Mouse (Mus musculus) regulatory T cell (primary cell): ENCODE data around the gene Rps24.
"Not testable (repeated sequence)": the region's sequence is repeated elsewhere in the genome, so short reads cannot be mapped to it uniquely, and the experiment has no call there.

Experiments used
- in situ Hi-C: fragments of 300-600 bp; cut with MboI, MseI; formaldehyde crosslinking; loops from one replicate; pipeline ENCODE4 v1.15.1; 2025; ENCODE audit warnings: high pct_unique_total_duplicates

Rps24 gene

DNA sequence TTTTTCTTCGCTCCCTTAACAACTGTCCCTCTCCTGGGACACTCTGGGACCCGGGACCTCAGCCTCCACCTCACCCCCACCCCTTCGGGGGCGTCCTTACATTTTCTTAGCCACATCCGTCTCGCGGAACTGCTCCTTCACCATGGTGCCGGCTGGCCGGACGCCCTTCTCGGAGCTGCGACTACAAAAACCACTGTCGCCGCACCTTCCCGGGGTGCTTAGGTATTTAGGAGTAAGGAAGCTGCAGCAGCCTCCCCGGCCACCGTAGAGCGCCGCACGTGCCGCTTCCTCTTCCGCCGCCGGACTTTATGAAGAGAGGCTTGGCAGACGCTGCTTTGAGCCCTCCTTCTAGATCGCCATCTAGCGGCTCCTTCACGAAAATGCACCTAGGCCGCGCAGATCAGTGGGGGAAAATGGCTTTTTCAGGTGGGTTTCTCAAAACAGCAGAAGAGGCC is at the start of gene Rps24, which contains the start of gene Polr3a:
Gene Rps24 (plus strand): TSS at position 353 of the 455 bp plus-strand sequence.
Gene Polr3a (minus strand): TSS at position 286 of the 455 bp plus-strand sequence.
- in situ Hi-C loops, result no loop called here

DNA sequence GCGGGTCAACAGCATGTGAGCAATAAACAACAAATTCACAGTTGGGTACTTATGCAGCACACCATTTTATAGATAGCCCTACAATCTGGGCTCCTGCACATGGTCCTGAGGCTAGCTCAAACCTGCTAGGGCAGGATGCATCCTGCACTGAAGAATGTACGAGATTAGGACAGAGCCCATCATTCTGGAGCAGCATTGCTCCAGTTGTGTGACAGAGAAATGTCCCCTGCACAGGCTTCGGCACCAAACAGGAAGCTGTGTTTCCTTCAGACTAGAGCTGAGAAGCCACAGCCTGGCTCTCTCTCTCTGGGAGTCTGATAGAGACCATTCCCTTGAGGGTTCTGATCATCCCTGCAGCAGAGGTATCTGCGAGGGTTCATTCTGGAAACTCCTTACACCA is 43.4 kb upstream of the Rps24 start:
- in situ Hi-C loops, result not testable (repeated sequence)

DNA sequence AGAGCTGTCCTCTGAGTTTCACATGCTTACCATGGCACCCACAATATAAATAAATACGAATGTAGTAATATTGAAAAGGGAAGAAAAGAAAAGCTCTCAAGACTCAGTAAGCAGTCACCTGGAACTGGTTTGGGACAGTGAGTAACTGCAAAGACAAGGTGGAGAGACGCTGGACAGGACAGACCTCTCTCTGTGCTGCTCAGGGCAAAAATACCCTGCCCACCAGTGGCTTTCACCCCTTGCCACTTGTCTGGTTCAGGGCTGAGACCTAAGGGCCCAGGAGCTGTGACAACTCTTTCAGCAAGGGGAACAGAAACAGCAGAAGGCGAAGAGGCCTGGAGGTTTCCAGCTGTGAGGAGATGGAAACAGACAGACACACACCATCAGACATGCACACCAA is 28.7 kb upstream of the Rps24 start:
- in situ Hi-C loops, result no loop called here

DNA sequence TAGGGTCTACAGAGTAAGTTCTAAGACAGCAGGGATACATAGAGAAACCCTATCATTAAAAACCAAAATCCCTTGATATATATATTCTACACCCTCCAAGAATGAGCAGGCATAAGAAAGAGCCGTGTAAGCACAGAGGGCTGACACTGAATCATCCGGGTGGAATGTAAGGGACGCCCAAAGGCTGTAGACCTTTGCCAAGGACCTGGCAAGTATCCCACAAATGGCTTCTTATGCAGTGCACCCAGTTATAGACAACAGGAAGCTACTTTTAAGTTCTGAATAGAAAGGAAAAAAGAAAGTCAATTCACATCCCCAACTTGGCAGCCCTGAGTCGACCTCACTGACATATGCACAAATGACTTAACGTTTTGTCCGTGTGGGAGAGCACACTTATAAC is 18.1 kb upstream of the Rps24 start:
- in situ Hi-C loops, result no loop called here

DNA sequence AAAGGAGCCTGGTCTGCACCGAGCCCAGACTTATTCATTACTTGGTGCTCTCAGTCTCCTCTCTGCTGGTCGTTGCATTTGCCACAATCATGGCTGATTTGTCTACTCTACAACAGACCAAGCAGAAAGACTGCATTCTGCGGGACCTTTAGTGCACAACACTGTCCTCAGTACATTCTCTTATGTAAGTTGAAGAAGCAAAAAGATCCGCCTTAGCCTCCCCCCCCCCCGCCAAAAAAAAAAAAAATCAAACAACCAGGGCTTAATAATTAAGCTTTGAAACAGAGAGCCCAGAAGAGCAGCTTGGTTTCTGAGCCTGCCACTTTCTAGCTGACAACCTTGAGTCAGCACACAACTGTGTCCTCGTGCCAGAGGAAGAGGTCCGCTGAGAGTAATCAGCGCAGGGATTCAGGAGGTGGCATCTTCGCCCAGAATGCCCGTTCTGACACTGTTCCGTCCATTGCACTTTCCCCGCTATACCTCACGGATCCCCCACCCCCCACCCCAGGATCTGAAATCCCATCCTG is 621 bp upstream of the Rps24 start:
- in situ Hi-C loops, result no loop called here

DNA sequence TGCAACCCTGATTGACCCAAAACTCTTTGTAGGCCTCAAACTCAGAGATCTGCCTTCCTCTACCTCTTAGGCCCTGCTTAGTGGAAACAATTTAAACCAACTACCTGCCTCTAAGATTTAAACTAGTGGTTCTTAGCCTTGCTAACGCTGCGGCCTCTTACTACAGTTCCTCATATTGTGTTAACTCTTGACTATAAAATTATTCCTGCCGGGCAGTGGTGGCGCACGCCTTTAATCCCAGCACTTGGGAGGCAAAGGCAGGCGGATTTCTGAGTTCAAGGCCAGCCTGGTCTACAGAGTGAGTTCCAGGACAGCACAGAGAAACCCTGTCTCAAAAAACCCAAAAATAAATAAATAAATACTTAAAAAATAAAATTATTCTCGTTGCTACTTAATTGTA is 2.8 kb downstream of the Rps24 start:
- in situ Hi-C loops, result loop anchor here (10.0 kb wide), 1 partner anchor 985 kb away; no protein-coding TSS in a partner anchor

DNA sequence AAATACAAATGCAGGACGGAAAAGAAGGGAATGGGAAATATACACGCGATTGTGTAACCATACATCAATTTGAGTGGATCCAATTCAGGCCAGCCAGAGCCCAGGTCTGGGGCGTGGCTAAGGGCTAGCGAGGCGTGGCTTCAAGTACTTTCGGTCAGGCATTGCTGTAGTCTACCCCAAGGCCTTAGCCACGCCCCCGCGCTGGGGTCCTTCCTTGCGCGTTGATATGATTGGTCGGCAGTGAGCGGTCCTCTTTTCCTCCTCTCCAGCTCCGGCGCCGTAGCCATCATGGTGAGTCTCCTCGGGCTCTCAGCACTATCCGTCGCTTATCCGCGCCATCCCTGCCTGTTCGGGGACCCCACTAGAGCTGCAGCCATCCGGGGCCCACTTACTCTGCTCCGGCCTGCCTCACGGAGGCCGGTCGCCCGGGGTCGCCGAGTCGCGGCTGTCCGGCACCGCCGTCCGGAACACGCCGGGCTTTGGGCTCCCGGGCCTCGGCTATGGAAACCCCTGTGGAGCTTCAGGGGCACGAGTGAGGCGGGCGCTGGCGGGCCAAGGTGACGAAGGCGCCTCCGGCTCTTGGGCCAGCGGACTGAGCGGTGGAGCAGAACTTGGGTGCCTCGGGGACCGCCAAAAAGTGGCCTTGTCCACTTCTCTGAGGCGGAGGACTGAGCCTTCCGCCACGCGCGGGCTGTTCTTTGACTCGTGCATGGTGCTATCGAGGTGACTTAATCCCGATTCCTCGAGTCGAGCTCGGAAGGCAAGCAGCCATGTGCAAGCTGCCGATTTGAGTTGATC is 3.7 kb downstream of the Rps24 start:
- in situ Hi-C loops, result loop anchor here (10.0 kb wide), 1 partner anchor 984 kb away; no protein-coding TSS in a partner anchor

DNA sequence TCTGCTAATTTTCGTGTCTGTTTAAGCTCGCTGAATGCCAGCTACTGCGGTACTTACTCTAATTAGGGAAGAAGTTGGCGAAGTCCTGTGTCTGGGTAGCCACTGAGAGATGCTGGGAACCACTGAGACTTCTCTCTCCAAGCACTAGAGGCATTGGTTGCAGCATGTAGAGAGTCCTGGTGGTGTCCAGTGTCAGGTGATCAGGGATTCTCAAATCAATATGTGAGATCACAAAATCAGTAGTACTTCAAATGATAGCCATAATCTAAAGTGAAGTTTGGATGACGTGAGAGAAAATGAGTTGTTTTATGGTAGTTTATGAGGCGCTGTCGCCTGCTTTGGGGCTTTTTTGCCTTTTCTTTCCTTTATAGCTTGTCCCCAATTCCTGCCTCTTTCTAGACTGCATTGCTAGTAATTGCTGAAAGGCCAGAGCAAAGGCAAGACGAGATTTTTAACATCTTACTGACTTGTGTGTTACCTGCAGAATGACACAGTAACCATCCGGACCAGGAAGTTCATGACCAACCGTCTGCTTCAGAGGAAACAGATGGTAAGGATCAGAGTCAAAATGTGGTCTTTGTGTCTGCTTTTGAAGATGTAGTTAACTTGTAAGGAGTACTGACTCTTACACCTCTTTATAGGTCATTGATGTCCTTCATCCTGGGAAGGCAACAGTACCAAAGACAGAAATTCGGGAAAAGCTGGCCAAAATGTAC is 4.5 kb downstream of the Rps24 start:
- in situ Hi-C loops, result loop anchor here (10.0 kb wide), 1 partner anchor 983 kb away; no protein-coding TSS in a partner anchor

DNA sequence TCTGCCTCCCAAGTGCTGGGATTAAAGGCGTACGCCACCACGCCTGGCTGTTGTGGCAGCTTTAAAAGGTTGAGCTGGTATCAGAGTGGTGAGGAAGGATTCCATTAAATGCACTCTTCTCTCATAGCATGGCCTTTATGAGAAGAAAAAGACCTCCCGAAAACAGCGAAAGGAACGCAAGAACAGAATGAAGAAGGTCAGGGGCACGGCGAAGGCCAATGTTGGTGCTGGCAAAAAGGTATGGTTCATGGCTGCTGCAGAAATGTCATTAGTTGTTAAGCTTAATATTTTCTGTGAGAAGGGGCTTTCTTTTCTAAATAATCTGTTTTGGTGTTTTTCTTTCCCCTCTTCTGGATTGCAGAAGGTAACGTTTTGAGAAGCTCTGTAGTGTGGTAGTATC is 6.3 kb downstream of the Rps24 start:
- in situ Hi-C loops, result loop anchor here (10.0 kb wide), 1 partner anchor 982 kb away; no protein-coding TSS in a partner anchor

DNA sequence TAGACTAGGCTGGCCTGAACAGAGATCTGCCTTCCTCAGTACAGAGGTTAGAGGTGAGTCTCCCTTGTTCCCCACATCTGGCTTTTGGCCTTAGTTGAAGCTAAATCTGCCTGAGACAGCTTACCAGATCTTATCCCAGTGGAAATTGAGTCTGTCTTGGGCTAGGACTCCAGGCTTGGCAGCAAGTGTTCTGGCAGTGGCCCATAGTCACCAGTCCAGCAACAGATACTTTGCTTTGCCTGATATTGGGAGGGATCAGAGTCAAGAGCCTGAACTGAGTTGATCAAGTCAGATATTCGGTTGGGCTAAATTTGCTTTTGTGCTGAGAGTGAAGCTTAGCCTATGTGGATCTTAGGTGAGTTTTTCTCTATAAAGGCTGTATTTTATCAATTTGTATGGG is 9.6 kb downstream of the Rps24 start:
- in situ Hi-C loops, result loop anchor here (10.0 kb wide), 1 partner anchor 978 kb away; no protein-coding TSS in a partner anchor

DNA sequence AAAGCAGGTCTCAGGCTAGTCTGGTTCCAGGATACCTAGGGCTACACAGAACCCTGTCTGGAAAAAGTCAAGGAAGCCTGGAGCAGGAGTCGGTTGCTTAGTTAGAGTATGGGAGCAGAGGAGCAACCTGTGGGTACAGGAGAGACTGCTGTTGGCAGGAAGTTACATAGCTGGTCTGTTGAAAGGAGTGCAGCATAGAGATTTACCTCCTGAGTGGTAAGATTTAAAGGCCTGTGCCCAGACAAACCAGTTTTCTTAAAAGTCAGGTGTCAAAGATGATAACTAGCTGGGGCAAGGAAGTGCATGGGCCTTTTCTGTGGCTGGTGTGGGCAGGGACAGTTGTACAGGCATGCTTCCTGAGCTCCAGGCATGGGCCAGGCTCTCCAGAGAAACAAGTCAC is 10.5 kb downstream of the Rps24 start:
- in situ Hi-C loops, result loop anchor here (10.0 kb wide), 1 partner anchor 977 kb away; no protein-coding TSS in a partner anchor

DNA sequence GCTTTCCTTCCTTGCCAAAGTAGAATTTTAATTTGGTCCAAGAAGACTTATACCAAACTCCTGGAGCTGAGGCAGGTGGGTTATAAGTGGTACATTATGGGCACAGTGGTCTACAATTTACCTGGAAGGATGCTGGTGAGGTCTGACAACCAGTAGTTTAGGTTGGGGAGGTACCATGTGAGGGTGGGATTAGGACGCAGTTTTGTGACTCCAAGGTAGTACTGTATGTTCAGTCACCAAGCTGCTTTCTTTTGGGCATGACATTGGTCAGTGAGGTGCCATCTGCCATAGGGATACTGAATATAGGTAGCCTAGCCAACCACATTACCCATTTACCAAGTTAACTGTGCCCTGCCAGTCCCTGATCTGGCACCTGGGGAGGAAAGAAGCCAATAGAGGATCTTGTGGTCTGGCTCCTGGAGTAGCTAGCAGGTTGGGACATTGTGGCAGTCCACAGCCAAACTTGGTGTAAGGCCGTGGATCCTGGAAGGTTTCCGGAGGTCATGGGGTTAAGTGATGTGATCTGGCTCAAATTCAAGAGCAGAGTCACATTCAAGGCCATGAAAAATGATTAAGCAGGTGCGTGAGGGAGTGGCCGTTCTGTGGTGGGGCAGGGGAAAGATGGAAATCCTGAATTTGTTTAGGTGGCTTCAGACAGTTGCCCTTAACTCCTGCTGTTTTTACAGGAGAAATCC is 11.8 kb downstream of the Rps24 start:
- in situ Hi-C loops, result loop anchor here (10.0 kb wide), 1 partner anchor 976 kb away; no protein-coding TSS in a partner anchor

DNA sequence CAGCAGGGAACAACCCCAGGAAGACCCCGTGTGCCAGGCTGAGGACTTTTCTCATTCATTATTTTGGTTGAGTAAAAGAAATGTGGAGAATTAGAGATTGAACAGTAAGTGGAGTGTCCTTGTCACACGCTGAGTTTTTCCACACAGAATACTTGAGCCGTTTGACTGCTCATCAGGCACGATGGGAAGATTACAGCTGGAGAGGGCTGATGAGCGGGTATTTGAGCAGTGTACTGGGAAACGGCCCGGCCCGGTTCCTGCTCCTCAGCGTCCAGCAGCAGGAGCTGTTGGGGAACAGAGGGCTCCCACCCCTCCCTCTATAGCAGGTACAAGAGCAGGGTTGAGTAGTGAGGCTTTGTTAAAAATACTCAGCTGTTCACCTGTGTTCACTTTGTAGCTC is 12.6 kb downstream of the Rps24 start:
- in situ Hi-C loops, result loop anchor here (10.0 kb wide), 1 partner anchor 975 kb away; no protein-coding TSS in a partner anchor

DNA sequence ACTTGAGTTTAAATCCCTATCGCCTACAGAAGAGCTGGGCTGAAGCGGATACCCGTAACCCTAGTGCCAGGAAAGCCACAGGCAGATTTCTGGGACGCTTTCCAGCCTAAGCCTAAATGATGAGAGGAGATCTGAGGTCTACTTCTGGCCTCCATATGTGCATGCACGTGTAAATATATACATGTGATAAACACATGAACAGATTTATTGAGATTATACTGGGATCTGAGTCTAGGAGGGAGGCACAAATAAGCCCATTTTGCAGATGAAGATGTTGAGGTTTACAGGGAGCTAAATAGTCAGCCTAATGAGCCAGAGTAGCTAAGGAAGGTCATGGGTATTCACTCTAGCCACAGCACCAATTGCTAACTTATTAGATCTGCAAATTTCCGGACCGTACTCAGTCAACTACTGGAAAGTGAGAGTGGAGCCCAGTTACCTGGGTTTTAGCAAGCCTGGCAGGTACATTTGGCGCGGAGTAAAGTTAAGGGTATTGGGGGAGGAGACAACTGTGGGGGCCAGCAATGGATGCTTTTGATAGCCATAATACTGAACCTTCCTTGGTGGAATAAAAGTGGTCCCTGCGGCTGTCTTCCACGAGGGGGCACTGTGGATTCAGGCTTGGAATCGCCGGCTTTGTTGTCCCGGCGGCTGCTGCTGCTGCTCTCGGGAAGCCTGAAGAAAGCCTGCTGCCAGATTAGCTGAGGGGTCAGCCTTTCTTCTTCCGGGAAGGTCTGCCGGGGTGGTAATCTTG is 13.3 kb downstream of the Rps24 start:
- in situ Hi-C loops, result no loop called here

DNA sequence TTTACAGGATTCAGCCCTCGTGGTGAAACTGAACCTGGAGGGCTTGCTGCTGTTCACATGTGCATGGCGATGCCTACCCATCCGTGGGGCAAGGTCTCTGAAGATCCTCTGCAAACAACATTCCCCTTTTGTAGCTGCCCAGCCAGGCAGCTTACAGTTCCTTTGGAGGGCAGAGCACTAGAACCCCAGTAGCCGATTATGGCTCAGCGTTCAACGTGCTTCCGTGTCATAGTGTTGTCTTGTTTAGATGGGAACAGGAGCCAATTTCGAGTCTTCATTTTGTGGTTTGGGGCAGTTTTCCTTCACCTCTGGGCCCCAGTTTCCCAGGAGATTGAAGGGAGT is 13.9 kb downstream of the Rps24 start:
- in situ Hi-C loops, result no loop called here

DNA sequence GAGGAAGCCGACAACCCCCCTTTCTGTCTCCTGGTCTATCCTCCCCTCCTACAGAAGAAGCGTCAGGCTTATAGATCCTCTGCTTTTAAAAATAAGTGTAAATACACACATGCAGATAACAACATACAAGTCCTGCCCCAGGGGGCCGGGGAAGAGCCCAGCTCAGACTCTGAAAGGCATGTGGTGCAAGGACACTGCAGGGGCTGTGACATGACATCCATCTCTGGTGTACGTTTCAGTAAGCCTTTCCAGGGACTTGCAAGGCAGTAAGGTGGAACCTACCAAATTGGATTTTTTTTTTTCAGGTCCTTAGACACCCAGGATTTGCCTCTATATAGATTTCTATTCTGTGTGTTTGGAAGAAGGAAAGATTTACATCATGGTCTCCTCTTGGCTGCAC is 14.3 kb downstream of the Rps24 start:
- in situ Hi-C loops, result no loop called here

DNA sequence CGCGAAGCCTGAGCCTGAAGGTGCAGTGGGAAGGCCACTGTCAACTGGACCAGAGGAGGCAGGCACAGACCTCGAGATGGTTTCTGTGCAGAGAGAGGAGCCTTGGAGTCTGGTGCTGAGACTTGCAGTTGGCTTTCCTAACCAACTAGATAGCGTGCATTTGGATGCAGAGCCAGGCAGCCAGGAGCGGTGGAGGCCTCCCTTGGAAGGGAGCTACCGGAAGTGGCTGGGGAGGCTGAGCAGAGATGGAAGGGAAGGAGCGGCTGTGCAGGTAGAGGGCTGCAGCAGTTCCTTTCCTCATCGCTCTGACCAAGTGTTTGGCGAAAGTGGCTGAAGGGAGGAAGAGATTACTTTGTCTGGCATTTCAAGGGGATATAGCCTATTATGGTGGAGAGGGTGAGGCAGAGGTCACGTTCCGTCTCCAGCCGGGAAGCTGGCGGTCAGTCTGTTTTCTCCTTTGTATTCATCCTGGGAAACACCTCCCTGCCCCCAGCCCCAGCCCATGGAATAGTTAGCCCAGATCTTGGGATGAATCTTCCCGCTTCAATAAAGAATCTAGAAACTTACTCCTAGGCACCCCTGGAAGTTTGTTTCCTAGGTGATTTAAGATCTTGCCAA is 20.6 kb downstream of the Rps24 start:
- in situ Hi-C loops, result no loop called here

DNA sequence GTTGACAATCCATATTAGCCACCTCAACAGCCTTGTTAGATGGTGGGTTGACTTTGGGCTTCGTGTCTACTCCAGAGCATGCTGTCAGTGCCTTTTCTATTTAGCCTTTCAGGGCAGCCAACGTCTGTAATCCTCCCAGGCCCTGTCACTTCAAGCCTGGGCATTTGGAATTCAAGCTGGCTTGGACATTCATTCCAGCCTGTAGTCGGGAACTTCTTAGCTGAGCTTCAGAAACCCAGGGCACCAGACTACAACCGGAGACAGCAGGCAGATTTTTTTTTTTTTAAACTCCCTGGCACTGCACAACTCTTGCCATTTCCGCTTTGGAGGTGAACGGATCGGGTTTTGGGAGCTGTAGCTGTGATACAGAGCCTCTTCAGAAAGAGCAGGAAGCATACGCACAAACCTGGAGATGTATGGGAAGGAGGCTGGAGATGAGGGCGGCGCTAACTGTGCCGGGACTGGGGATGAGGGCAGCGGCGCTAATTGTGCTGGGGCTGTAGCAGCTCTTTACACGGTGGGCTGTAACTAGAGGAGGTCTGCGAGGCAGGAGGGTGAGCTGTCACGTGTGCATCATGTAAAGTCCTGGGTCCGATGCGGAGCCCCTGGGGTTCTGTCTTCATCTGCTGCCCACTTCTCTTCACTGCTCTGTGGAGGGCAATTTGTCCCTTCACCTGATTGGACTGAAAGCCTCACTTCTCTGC is 21.3 kb downstream of the Rps24 start:
- in situ Hi-C loops, result no loop called here

DNA sequence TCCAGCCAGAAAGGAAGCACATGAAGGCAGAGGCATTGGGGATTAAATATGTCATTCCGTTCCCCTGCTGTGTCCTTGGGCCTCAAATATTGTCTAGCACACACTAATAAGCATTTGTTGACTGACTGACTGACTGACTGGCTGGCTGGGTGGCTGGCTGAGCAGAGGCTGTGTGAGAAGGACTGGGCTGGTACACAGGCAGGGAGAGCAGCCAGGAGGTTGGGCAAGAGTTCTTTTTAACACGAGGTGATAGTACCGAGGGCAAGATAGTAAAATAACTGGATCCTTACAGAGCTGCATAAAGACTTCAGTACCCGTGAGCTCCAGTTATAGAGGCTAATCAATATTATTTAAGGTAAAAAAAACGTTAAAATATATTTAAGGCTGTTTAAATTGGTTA is 22.6 kb downstream of the Rps24 start:
- in situ Hi-C loops, result no loop called here

DNA sequence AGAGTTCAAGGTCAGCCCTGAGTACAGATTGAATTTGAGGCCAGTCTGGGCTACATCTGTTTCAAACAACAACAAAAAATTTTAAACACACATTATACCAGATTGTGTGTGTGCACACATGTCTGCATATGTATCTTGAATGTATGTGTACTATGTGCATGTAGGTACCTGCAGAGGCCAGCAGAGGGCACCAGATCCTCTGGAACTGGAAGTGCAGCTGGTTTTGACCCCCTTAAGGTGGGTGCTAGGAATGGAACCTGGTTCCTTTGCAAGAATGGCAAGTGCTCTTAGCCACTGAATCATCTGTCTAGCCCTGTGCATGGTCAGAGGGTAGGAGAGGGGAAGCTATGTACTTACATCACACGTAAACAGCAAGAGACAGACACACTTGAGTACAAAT is 23.3 kb downstream of the Rps24 start:
- in situ Hi-C loops, result no loop called here
